Mouse (Mus musculus) embryo, embryonic 11.5 days (tissue): Measurements from ENCODE around the gene Dtnb.

Source experiments
- DNase-seq: peaks from one replicate; pipeline ENCODE4 v3.0.0-alpha.2; 2012; ENCODE audit warnings: low read depth, low spot score

Gene Dtnb

GRCm38 (mm10) chr12:3572581-3573397 lies 608 bp downstream of the Dtnb start:
- DNase-seq: no peak

- no peak for DNase-seq
Observed at GRCm38 (mm10) chr12:3573410-3573809, 1.2 kb downstream of the Dtnb start.

DNA sequence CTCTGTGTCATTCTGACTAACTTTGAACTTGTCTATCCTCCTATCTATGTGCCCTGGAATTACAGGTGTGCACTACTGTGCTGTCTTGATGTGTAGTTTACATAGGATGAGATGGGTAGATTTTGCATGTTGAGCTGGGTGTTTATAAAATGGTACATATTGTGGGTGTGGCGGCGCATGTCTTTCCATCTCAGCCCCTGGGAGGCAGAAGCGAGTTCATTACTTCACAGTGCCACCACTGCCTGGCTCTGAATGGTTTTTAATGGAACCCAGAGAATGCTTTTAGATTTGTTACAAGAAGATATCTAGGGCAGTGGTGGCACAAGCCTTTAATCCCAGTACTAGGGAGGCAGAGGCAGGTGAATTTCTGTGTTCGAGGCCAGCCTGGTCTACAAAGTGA lies 2.5 kb downstream of the Dtnb start:
- DNase-seq: no peak

DNA sequence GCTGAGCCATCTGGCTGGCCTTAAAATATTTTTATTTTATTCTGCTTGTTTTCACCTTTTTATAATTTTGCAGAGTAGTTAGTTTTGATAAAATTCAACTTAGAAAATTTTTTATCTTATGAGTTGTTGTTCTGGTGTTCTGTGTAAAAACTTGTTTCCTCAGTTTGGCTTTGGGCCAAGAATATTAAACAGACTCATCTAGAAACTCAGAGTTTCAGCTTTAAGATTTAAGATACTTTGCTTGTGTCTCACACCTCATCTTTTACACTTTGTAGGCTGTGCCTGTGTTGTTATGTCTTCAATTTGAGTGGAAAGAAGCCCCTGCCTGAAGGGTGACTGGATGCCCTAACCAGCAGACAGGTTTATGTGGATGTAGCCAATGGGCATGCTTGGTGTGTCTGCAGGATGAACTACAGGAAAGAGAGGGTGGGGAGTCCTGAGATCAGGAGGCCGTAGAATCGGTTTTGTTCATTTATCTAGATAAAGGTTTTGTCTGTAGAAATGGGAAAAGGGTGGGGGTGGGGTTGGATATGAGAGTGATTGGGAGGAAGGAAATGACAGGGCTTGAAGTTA lies 7.9 kb downstream of the Dtnb start:
- DNase-seq: no peak

DNA sequence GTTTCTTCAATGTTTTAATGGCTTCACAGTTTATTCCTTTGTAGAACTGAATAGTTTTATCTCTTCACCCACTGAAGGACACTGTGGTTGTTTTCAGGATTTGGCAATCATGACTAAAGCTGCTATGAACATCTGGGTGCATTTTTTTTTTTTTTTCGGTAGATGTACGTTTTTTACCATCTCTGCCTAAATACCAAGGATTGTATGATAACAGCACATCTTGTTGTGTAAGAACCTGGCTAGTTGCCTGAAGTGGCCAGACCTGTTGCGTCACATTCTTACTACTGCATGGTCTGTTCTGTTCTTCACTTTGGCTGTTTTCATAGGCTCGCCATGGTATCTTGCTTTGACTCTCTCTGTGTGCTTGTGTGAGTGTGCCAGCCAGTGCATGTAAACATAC lies 10.4 kb downstream of the Dtnb start:
- DNase-seq: no peak

- DNase-seq: no peak
Observed at GRCm38 (mm10) chr12:3585525-3585924, 13.3 kb downstream of the Dtnb start.

GRCm38 (mm10) chr12:3587010-3587409 lies 14.8 kb downstream of the Dtnb start:
- DNase-seq: no peak

- DNase-seq: no peak
Observed at GRCm38 (mm10) chr12:3590039-3590438, 17.9 kb downstream of the Dtnb start.

DNA sequence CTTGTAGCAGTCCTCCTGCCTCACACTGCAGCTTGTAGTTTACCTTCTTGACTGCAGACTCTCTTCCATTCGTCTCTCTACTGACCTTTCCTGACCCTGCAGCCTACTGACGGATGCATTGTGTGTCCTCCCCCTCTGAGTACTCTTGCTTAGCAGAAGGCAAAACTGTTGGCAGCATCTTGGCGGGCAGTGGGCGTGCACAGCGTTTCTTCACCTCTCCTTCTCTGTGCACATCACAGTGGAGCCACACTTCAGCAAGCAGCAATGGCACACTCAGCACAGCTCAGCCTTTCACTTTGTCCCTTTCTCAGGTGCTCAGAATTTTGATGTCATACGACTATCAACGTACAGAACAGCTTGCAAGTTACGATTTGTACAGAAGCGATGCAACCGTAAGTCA lies 19.4 kb downstream of the Dtnb start:
- no peak for DNase-seq

- no peak for DNase-seq
Observed at GRCm38 (mm10) chr12:3602786-3603185, 30.6 kb downstream of the Dtnb start.

DNA sequence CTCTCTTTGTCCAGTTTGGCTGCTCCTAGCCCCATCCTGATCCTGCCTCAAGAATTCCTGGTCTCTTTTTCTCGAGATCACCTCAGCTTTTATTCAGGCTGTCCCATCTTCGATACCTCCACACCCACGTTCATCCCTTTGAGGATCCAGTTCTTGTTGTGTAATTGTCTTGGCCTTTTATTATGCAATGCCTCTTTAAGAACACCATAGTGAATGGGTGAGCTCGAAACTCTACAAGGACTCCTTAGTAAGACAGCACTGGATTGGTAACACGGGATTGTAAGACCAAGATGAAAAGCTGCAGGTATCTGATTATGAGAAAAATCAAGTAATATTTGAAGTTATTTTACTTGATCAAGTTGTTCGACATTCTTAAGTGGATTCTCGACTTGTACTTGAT lies 34.0 kb downstream of the Dtnb start:
- no peak for DNase-seq

GRCm38 (mm10) chr12:3609747-3610146 lies 37.6 kb downstream of the Dtnb start:
- peak; percentile 14 for DNase-seq

- no peak for DNase-seq
Observed at GRCm38 (mm10) chr12:3611871-3612270, 39.7 kb downstream of the Dtnb start.

- DNase-seq: no peak
Observed at GRCm38 (mm10) chr12:3615041-3615440, 42.9 kb downstream of the Dtnb start.

- no peak for DNase-seq
Observed at GRCm38 (mm10) chr12:3618144-3619020, 46.2 kb downstream of the Dtnb start.

GRCm38 (mm10) chr12:3619021-3619367 lies 46.8 kb downstream of the Dtnb start:
- DNase-seq: no peak

DNA sequence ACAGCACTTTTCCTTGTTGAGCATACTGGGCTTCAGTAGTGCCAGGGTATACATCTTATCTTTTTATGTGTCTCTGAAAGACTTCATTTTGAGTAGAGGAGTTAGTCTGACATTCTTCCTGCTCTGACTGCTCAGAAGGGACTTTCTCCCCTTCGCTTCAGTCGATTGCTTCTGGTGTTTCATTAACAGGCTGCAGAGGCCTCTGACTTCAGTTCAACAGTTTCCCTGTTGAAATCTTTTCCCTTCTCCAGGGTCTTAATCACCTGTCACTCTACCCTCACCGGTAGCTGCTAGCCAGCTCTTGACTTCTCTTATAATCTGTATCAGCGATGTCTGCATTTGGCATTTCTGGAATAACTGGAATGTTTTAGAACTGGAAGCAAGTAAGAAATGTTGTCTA lies 54.7 kb downstream of the Dtnb start:
- DNase-seq: no peak

GRCm38 (mm10) chr12:3641931-3642330 lies 69.8 kb downstream of the Dtnb start:
- DNase-seq: peak; percentile 7

- no peak for DNase-seq
Observed at GRCm38 (mm10) chr12:3656799-3657198, 84.6 kb downstream of the Dtnb start.

- no peak for DNase-seq
Observed at GRCm38 (mm10) chr12:3657234-3657633, 85.1 kb downstream of the Dtnb start.

GRCm38 (mm10) chr12:3657786-3658185 lies 85.6 kb downstream of the Dtnb start:
- no peak for DNase-seq

DNA sequence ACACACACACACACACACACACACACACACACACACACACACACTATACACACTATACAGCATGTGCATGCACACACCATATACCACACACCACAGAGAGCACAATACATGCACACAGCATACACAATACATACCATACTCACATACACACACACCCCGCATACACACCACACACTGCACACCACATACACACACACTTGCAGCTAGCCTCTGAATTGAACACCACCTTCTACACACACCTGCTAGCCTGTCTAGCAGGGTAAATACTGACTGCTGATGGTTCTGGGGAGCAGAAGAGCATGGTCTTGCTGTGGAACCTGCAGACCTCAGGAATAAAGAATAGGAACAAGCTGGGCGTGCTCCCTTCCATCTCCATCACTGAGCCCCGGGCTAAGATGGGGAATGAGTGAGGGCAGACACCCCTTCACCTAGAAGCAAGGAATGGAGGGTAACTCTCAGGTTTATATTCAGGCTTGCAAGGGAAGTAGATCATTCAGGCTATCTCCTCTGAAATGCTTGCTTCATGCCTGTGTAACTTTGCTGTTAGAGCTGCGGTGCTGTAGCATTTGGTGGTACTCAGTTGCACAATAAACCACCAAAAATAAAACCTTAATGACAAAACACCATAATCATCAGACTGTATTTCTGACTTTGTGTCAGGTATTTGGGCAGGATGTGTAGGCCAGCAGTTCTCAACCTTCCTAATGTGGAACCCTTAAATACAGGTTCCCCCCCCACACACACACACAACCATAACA lies 87.6 kb downstream of the Dtnb start:
- no peak for DNase-seq
